Mouse (Mus musculus): ENCODE measurements around the gene Mtrf1.

- peak; percentile 70 for TF ChIP-seq CTCF (IDR thresholded peaks at IDR 0.05; ENCODE audit: low read depth)
- no peak for TF ChIP-seq EP300 (IDR thresholded peaks at IDR 0.05; ENCODE audit: low read depth)
These were observed 7.2 kb upstream of the Mtrf1 start, which contains the start of gene Naa16 for GRCm38 (mm10) chr14:79390265-79390926.

All from liver, embryonic 14.5 days (tissue).